Mouse (Mus musculus) neural tube, embryonic 12.5 days (tissue): Measurements from ENCODE around the gene Iqcd. TPM values are rescaled to one million over a fixed set of nuclear protein-coding genes. Genes with fewer than 3 reads are reported as not detected.

Experiments
- ATAC-seq: fragments of 200-750 bp; cut with Nextera tagmentation; 2 replicates; pipeline ENCODE4 v1.8.0; 2017; ENCODE audit warnings: low read depth, mild to moderate bottlenecking, moderate TSS enrichment, moderate library complexity; ENCODE audit not compliant: low FRiP score
- H3K27ac ChIP-seq: fragments of 300-500 bp; sonication (generic); 2 replicates; pipeline ENCODE4 v1.5.1; 2016
- H3K27me3 ChIP-seq: fragments of 300-500 bp; sonication (generic); replicated peaks from 2 replicates; pipeline ENCODE4 v1.6.1; 2016; ENCODE audit warnings: mild to moderate bottlenecking
- H3K36me3 ChIP-seq: fragments of 300-500 bp; sonication (generic); 2 replicates; pipeline ENCODE4 v1.6.1; 2016; ENCODE audit warnings: mild to moderate bottlenecking
- H3K4me1 ChIP-seq: fragments of 300-500 bp; sonication (generic); 2 replicates; pipeline ENCODE4 v1.6.1; 2016
- H3K4me2 ChIP-seq: fragments of 300-500 bp; sonication (generic); replicated peaks from 2 replicates; pipeline ENCODE4 v1.6.1; 2016; ENCODE audit warnings: mild to moderate bottlenecking
- H3K4me3 ChIP-seq: fragments of 300-500 bp; sonication (generic); 2 replicates; pipeline ENCODE4 v1.5.1; 2016
- H3K9ac ChIP-seq: fragments of 300-500 bp; sonication (generic); 2 replicates; pipeline ENCODE4 v1.6.1; 2016; ENCODE audit warnings: mild to moderate bottlenecking
- H3K9me3 ChIP-seq: fragments of 300-500 bp; sonication (generic); 2 replicates; pipeline ENCODE4 v1.6.1; 2016; ENCODE audit warnings: mild to moderate bottlenecking
- WGBS: fragments of 180-500 bp; shearing (Covaris S2); methylation state at CpG from one replicate; pipeline ENCODE4 v1.1.7; 2016; 5-methylcytosine and 5-hydroxymethylcytosine counted together
- polyA plus RNA-seq: library from polyadenylated mRNA; unstranded; fragments of >200 nt; fragmentation: Nextera tagmentation; extraction: Ambion mirVana; gene quantifications from 2 replicates; pipeline ENCODE4 v1.2.1, GENCODE M21; 2016

Iqcd gene
- polyA plus RNA-seq, 1 experiment from 2014 or later, result 0.70 TPM

DNA sequence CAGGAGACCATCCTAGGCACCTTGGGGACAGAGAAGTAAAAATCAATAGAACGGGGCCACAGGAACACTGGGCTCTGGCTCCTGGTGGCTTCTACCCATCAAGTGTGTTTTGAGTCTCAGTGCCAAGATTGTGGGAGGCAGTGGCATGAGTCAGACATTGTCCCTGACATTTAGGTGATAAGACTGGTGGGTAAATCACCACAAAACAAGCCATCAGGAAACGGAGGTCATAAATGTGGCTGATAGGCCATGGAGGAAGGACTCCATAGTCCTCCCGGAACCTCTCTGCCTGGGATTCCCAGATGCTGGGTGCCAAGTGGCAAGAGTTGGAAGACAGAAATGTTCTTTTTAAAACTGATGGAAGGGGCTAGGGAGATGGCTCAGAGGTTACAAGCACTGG is 55.4 kb downstream of the Iqcd start:
- Histone ChIP-seq H3K36me3 (no peaks in the 10 kb centered on the region), H3K9me3 (no peaks in the 10 kb centered on the region), H3K27ac (no peak overlapping the region), H3K4me3 (no peak overlapping the region), H3K4me2 (no peak overlapping the region), H3K9ac (no peak overlapping the region), H3K27me3 (peaks cover 32% of the 10 kb centered on the region), H3K4me1 (peaks cover 8% of the 10 kb centered on the region; the same call in 1 of the 2 replicates)
- 76% methylated on average over 3 of the region's 3 CpGs for WGBS
- no peak for ATAC-seq

DNA sequence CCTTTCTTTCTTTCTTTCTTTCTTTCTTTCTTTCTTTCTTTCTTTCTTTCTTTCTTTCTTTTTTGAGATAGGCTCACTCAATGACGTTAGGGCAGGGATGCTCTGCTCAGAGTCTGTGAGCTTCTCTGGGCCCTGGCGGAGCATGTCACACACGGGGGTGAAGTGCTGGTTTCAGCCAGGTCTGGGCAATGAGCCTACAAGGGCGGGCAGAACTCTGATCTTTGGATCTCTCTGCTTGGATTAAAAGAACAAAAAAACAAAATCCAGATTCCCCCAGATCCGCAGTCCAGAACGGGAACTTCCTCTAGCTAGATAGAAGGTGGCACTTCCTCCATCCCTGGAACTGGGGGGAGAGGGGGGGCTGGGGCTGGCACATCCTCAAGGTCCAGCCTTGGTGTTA is 57.0 kb downstream of the Iqcd start:
- H3K27me3 ChIP-seq, result peaks cover 47% of the 10 kb centered on the region
- 69% methylated on average over 6 of the region's 6 CpGs for WGBS

DNA sequence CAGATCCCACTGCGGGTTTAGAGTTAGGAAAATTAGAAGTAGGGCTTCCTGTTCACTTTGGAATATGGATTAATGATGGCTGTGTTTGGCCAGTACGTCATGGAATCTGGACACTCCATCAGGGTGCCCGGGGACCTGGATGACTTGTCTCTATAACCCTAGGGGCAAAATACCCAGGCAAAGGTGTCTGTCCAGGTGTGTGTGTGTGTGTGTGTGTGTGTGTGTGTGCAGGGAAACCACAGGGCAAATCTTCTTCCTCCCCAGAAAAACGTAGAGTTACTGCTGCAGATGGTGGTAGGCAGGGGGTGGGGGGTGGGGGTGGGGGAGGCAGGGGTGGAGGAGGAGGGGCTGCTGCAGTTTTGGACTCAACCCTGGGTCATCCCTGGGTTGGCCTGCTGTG is 58.5 kb downstream of the Iqcd start:
- H3K4me2 ChIP-seq, result no peak overlapping the region
- H3K9ac ChIP-seq, result no peak overlapping the region
- no peak for ATAC-seq
- no peak overlapping the region for H3K4me3 ChIP-seq
- H3K36me3 ChIP-seq, result no peaks in the 10 kb centered on the region
- no peak overlapping the region for H3K27ac ChIP-seq
- H3K27me3 ChIP-seq, result peaks cover 56% of the 10 kb centered on the region
- no peaks in the 10 kb centered on the region for H3K9me3 ChIP-seq
- peaks cover 8% of the 10 kb centered on the region; the same call in 1 of the 2 replicates for H3K4me1 ChIP-seq
- 71% methylated on average over 4 of the region's 4 CpGs for WGBS

More for the DNA sequence above, 57.0 kb downstream of the Iqcd start:
- Histone ChIP-seq H3K9ac (no peak overlapping the region), H3K4me2 (no peak overlapping the region), H3K27ac (no peak overlapping the region), H3K9me3 (no peaks in the 10 kb centered on the region), H3K36me3 (no peaks in the 10 kb centered on the region), H3K4me3 (no peak overlapping the region), H3K4me1 (peaks cover 8% of the 10 kb centered on the region; the same call in 1 of the 2 replicates)
- no peak for ATAC-seq

GRCm38 (mm10) chr5:120647814-120648491 is 59.1 kb downstream of the Iqcd start:
- peaks cover 8% of the 10 kb centered on the region; the same call in 1 of the 2 replicates for H3K4me1 ChIP-seq
- peaks cover 62% of the 10 kb centered on the region for H3K27me3 ChIP-seq
- H3K4me2 ChIP-seq, result no peak overlapping the region; the same call in 1 of the 2 replicates
- no peak overlapping the region for H3K27ac ChIP-seq
- WGBS, result 39% methylated on average over 12 of the region's 12 CpGs
- ATAC-seq, result no peak
- H3K36me3 ChIP-seq, result no peaks in the 10 kb centered on the region
- H3K9ac ChIP-seq, result no peak overlapping the region
- no peak overlapping the region for H3K4me3 ChIP-seq
- H3K9me3 ChIP-seq, result no peaks in the 10 kb centered on the region

DNA sequence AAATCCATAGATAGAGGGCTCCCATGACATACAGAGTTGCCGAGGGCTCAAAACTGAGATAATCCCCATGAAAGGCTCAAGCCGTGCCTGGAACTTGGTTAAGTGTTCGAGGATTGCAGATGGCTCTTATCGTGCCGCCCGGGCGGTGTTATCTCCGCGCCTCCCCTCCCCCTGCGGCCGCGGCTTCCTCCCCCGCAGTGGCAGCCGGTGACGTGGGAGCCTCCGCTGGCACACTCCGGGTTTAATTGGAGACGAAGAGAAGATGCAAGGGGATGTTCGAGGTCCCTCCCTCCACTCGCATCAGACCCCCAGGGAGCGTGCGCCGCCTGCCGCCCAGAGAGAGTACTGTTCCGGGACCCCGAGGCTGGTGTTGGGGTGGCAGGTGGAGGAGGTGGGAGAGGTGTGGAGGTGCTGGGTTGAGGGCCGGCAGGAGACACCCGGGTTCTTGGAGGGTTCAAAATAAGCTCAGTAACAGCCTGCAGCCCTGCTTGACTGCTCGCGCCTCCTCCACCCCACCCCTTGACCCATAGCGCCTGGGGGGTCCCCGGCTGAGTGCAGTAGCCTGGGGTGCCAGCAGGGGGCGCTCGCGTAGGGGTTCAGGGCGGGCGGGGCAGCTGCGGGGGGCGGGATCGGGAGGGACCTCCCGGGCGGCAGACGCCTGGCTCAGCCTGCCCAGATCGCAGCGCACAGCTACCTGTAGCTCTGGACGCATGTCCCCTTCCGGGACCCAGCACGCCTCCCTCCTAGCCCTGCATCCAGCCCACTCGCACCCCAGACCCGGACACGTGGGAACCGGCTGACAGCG is 60.0 kb downstream of the Iqcd start, which contains the start of gene Rasal1:
Gene Rasal1, plus strand, starts transcription at position 244 of the 805 bp plus-strand sequence.
- Histone ChIP-seq H3K27me3 (peaks cover 65% of the 10 kb centered on the region), H3K9ac (no peak within 1 kb of the TSS), H3K9me3 (no peaks in the 10 kb centered on the region), H3K27ac (no peak within 1 kb of the TSS), H3K4me1 (peaks cover 8% of the 10 kb centered on the region; the same call in 1 of the 2 replicates), H3K4me3 (0 out of 2 replicates have a peak within 1 kb of the TSS, but pooled peaks have one; percentile 11), H3K36me3 (no peaks in the 10 kb centered on the region), H3K4me2 (peak within 1 kb of the TSS; percentile 48)
- peak; percentile 33 for ATAC-seq
- WGBS, result under 1% methylated on average over 53 of the region's 53 CpGs

GRCm38 (mm10) chr5:120649374-120649933 is 60.6 kb downstream of the Iqcd start:
- peaks cover 8% of the 10 kb centered on the region; the same call in 1 of the 2 replicates for H3K4me1 ChIP-seq
- 4% methylated on average over 21 of the region's 21 CpGs for WGBS
- H3K9ac ChIP-seq, result no peak overlapping the region
- no peaks in the 10 kb centered on the region for H3K36me3 ChIP-seq
- ATAC-seq, result peak; percentile 29; the same call in 1 of the 2 replicates
- H3K27ac ChIP-seq, result no peak overlapping the region
- no peak overlapping the region for H3K4me3 ChIP-seq
- H3K27me3 ChIP-seq, result peaks cover 65% of the 10 kb centered on the region
- no peaks in the 10 kb centered on the region for H3K9me3 ChIP-seq
- peak overlapping the region; percentile 48 for H3K4me2 ChIP-seq

DNA sequence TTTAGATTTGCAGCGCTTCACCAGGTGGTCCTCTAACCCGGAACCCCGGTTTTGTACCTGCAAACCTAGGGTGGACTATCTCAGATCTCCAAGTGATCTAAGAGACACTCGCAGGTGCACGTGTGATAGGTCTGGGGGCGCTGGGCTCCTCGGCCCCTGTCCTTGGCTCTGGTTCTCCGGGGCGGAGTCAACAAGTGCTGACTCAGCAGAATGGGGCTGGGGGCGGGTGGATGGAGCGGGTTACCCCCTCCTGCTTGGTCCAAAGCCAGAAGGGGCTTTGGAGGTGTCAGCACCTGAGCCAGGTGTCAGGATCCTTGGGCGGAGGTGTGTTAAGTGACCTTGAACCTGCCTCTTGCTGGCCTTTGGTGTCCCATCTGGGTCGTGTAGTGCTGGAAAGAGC is 61.1 kb downstream of the Iqcd start:
- H3K9ac ChIP-seq, result no peak overlapping the region
- 24% methylated on average over 13 of the region's 13 CpGs for WGBS
- H3K4me3 ChIP-seq, result no peak overlapping the region
- no peak for ATAC-seq
- H3K36me3 ChIP-seq, result no peaks in the 10 kb centered on the region
- H3K9me3 ChIP-seq, result no peaks in the 10 kb centered on the region
- no peak overlapping the region for H3K4me2 ChIP-seq
- H3K4me1 ChIP-seq, result peaks cover 8% of the 10 kb centered on the region; the same call in 1 of the 2 replicates
- no peak overlapping the region for H3K27ac ChIP-seq
- H3K27me3 ChIP-seq, result peaks cover 65% of the 10 kb centered on the region

DNA sequence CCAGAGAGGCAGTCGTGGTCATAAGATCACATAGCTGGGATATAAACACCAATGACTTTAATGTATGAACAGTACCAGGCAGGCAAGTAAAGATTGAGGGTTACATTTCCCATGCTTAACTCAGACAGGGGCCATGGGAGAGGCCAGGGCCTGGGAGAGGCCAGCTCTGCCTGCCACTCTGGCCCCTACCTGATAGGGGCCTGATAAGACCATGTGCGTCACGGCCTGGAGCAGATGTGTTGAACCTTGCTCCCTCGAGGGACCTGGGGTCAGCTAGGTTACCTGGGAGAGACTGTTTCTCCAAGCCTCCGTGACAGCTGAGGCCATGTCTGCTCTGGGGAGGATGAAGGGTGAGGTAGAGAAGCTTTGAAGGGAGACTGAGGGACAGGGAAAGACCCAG is 62.4 kb downstream of the Iqcd start:
- Histone ChIP-seq H3K36me3 (no peaks in the 10 kb centered on the region), H3K4me3 (no peak overlapping the region), H3K27me3 (peaks cover 62% of the 10 kb centered on the region), H3K4me1 (peaks cover 8% of the 10 kb centered on the region; the same call in 1 of the 2 replicates), H3K4me2 (no peak overlapping the region), H3K27ac (no peak overlapping the region), H3K9ac (no peak overlapping the region), H3K9me3 (no peaks in the 10 kb centered on the region)
- WGBS, result 83% methylated on average over 5 of the region's 5 CpGs
- no peak for ATAC-seq

- H3K9me3 ChIP-seq, result no peaks in the 10 kb centered on the region
- H3K9ac ChIP-seq, result no peak overlapping the region
- 79% methylated on average over 28 of the region's 28 CpGs for WGBS
- no peak overlapping the region for H3K27ac ChIP-seq
- H3K27me3 ChIP-seq, result peaks cover 45% of the 10 kb centered on the region
- no peak overlapping the region for H3K4me3 ChIP-seq
- peaks cover 8% of the 10 kb centered on the region; the same call in 1 of the 2 replicates for H3K4me1 ChIP-seq
- no peaks in the 10 kb centered on the region for H3K36me3 ChIP-seq
- H3K4me2 ChIP-seq, result no peak overlapping the region
- no peak for ATAC-seq
These were observed 64.3 kb downstream of the Iqcd start for GRCm38 (mm10) chr5:120652915-120653701.

DNA sequence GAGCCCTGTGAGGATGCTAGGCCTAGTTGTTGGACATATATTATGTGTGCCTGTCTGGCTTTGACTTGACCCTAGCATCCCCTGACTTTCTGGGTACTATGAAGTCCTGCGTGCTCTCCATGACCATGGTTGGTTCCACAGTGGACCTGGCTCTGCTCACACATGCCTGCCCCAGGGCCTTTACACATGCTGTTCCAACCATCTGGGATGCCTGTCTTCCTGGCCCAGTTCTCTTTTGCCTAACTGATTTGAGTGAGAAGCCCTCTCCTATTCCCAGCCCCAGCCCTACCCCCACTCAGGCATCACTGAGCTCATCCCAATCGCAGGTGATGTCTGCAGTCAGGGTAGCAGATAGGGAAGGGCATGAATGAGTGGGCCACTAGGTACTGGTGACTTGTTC is 65.1 kb downstream of the Iqcd start:
- 91% methylated on average over 2 of the region's 2 CpGs for WGBS

DNA sequence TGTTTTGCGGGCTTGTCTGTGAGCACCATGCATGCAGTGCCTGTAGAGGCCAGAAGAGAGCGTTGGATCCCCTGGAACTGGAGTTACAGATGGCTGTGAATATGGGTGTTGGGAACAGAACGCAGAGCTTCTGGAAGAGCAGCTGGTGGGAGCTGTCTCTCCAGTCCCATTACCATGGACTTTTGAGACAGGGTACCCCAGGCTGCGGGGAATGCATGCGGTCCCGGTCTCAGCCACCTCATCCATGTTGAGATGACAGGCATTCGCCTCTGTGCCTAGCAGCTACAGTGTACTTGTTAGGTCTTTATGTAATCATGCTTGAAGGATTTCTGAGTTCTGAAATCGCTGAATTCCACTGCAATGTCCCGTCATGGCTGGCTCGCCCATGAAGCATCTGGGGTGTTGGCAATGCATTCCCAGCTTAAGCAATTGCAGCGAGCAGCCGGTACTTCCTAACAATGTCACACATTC is 67.5 kb downstream of the Iqcd start:
- 86% methylated on average over 12 of the region's 12 CpGs for WGBS
- no peak overlapping the region for H3K4me3 ChIP-seq
- no peak overlapping the region for H3K9ac ChIP-seq
- ATAC-seq, result no peak
- no peaks in the 10 kb centered on the region for H3K36me3 ChIP-seq
- H3K9me3 ChIP-seq, result no peaks in the 10 kb centered on the region
- H3K27ac ChIP-seq, result no peak overlapping the region
- H3K4me1 ChIP-seq, result no peaks in the 10 kb centered on the region
- peaks cover 13% of the 10 kb centered on the region; the same call in 1 of the 2 replicates for H3K27me3 ChIP-seq
- no peak overlapping the region for H3K4me2 ChIP-seq

More for the DNA sequence above, 65.1 kb downstream of the Iqcd start:
- Histone ChIP-seq H3K9me3 (no peaks in the 10 kb centered on the region), H3K4me1 (peaks cover 4% of the 10 kb centered on the region; the same call in 1 of the 2 replicates), H3K27me3 (peaks cover 37% of the 10 kb centered on the region), H3K9ac (no peak overlapping the region), H3K27ac (no peak overlapping the region), H3K4me2 (no peak overlapping the region), H3K4me3 (no peak overlapping the region), H3K36me3 (no peaks in the 10 kb centered on the region)
- ATAC-seq, result no peak
